ENCODE assay signal across 8 mouse cellular contexts in the genomic region with DNA sequence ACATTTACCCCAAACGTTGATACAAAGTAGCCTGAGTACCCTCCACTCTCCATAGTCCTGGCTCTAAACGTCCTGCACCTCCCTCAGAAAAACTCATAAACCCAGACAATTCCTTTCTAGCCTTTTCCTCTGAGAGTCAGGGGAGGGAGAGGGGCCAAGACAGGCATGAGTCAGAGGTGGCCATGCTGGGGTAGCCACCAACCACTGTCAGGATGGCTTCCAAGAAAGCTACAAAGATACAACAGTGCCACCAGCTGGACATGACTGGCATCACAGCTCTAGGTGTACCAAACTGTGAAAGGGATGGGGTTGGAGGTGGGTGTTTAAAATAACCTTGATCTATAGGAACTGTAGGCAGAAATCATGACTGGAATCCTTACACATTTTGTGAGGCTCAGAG.
DNase-seq lines count a peak whose midpoint lies in the region; ATAC-seq and TF ChIP-seq lines count a peak whose summit lies in the region.

No protein-coding gene starts in this region.

- no peak overlapping the region for H3K27ac ChIP-seq in forebrain, embryonic 10.5 days
- H3K27ac ChIP-seq in forebrain, embryonic 13.5 days: no peak overlapping the region
- peak overlapping the region; percentile 23; the same call in 1 of the 2 replicates for H3K27ac ChIP-seq in heart, postnatal 0 days (ENCODE audit: low read depth)
- H3K27ac ChIP-seq in liver, embryonic 14.5 days: no peak overlapping the region

- H3K4me1 ChIP-seq in forebrain, embryonic 10.5 days: peaks cover 35% of the 10 kb centered on the region
- H3K4me1 ChIP-seq in forebrain, embryonic 13.5 days: peaks cover 6% of the 10 kb centered on the region; the same call in 1 of the 2 replicates
- peaks cover 50% of the 10 kb centered on the region for H3K4me1 ChIP-seq in heart, postnatal 0 days (ENCODE audit: control insufficient read depth, insufficient read depth)
- H3K4me1 ChIP-seq in liver, embryonic 14.5 days (replicated peaks; ENCODE audit: control insufficient read depth in 2 of 2, insufficient read depth in 2 of 2, low read length in 1 of 2): peaks cover 4 to 26% of the 10 kb centered on the region in 2 experiments

- no peak overlapping the region for H3K4me2 ChIP-seq in forebrain, embryonic 13.5 days
- no peak overlapping the region for H3K4me2 ChIP-seq in heart, postnatal 0 days (ENCODE audit: low read depth, low read length)
- no peak overlapping the region for H3K4me2 ChIP-seq in liver, embryonic 14.5 days (ENCODE audit: low read depth)

- H3K9ac ChIP-seq in forebrain, embryonic 13.5 days: no peak overlapping the region
- no peak overlapping the region for H3K9ac ChIP-seq in heart, postnatal 0 days (replicated peaks; ENCODE audit: low read depth, low read length)
- H3K9ac ChIP-seq in liver, embryonic 14.5 days (replicated peaks): no peak overlapping the region

- H3K4me3 ChIP-seq in forebrain, embryonic 10.5 days: no peak overlapping the region
- H3K4me3 ChIP-seq in forebrain, embryonic 13.5 days: no peak overlapping the region
- no peak overlapping the region for H3K4me3 ChIP-seq in heart, postnatal 0 days (ENCODE audit: low read depth, low read length)
- no peak overlapping the region for H3K4me3 ChIP-seq in liver, embryonic 14.5 days (ENCODE audit: insufficient read depth in 1 of 2, low read depth in 2 of 2, low read length in 2 of 2)

- no peak for TF ChIP-seq EP300 in heart, postnatal 0 days (IDR thresholded peaks at IDR 0.05; ENCODE audit: low read depth)
- no peak for TF ChIP-seq EP300 in liver, embryonic 14.5 days (IDR thresholded peaks at IDR 0.05; ENCODE audit: low read depth)

- no peaks in the 10 kb centered on the region for H3K9me3 ChIP-seq in forebrain, embryonic 10.5 days
- no peaks in the 10 kb centered on the region for H3K9me3 ChIP-seq in forebrain, embryonic 13.5 days (replicated peaks)
- H3K9me3 ChIP-seq in heart, postnatal 0 days (replicated peaks; ENCODE audit: control insufficient read depth, low read length): no peaks in the 10 kb centered on the region
- no peaks in the 10 kb centered on the region for H3K9me3 ChIP-seq in liver, embryonic 14.5 days (ENCODE audit: control insufficient read depth, low read length)

- peaks cover 11% of the 10 kb centered on the region; the same call in 1 of the 2 replicates for H3K36me3 ChIP-seq in forebrain, embryonic 10.5 days (replicated peaks)
- H3K36me3 ChIP-seq in forebrain, embryonic 13.5 days (ENCODE audit: poor library complexity, severe bottlenecking): 0 out of 2 replicates have a peak, but pooled peaks cover 5% of the 10 kb centered on the region
- peaks cover 66% of the 10 kb centered on the region for H3K36me3 ChIP-seq in heart, postnatal 0 days (replicated peaks; ENCODE audit: control insufficient read depth, insufficient read depth, low read length)
- H3K36me3 ChIP-seq in liver, embryonic 14.5 days (replicated peaks; ENCODE audit: control insufficient read depth, insufficient read depth, low read depth): peaks cover 18% of the 10 kb centered on the region

- WGBS in forebrain, embryonic 10.5 days: 52% methylated on average over 2 of the region's 2 CpGs
- WGBS in forebrain, embryonic 13.5 days: 56% methylated on average over 2 of the region's 2 CpGs
- WGBS in heart, postnatal 0 days: 46% methylated on average over 2 of the region's 2 CpGs
- WGBS in liver, embryonic 14.5 days (ENCODE audit: insufficient replicate concordance): 47% methylated on average over 2 of the region's 2 CpGs

- no peaks in the 10 kb centered on the region for H3K27me3 ChIP-seq in forebrain, embryonic 10.5 days (ENCODE audit: poor library complexity, severe bottlenecking)
- H3K27me3 ChIP-seq in forebrain, embryonic 13.5 days: no peaks in the 10 kb centered on the region
- no peaks in the 10 kb centered on the region for H3K27me3 ChIP-seq in heart, postnatal 0 days (ENCODE audit: control insufficient read depth, insufficient read depth, low read length)
- no peaks in the 10 kb centered on the region for H3K27me3 ChIP-seq in liver, embryonic 14.5 days (ENCODE audit: control insufficient read depth, insufficient read depth, low read length)

- peak; percentile 42 for DNase-seq in forebrain, embryonic 10.5 days (ENCODE audit: extremely low spot score, low spot score)
- DNase-seq in spleen, adult 12 weeks (ENCODE audit: low spot score): peak; percentile 14
- DNase-seq in spleen, postnatal 36 days (ENCODE audit: low spot score in 2 of 2): no peak
- peak; percentile 78 for DNase-seq in heart, postnatal 0 days (ENCODE audit: low spot score)
- DNase-seq in liver, embryonic 14.5 days (ENCODE audit: low read depth in 3 of 3, low spot score in 3 of 3): peak in 1 of 3 experiments; percentile 31
- DNase-seq in right cerebral cortex, postnatal 25 days: peak; percentile 45

- ATAC-seq in forebrain, embryonic 13.5 days: no peak; the same call in 1 of the 2 replicates
- ATAC-seq in common myeloid progenitor, adult 5-6 weeks (replicated peaks; ENCODE audit: low read depth, poor library complexity, severe bottlenecking): peak; percentile 60
- ATAC-seq in heart, postnatal 0 days (ENCODE audit: insufficient read depth, low read depth): no peak
- no peak for ATAC-seq in liver, embryonic 14.5 days (ENCODE audit: insufficient read depth)

- peak; percentile 81 for TF ChIP-seq CTCF in heart, postnatal 0 days (IDR thresholded peaks at IDR 0.05; ENCODE audit: low read depth)
- peak; percentile 81 for TF ChIP-seq CTCF in liver, embryonic 14.5 days (IDR thresholded peaks at IDR 0.05; ENCODE audit: low read depth)

Comparison
In these comparisons a context has a peak if more than half of its experiments do, and no peak if none do; other contexts are left out.
1. DNase-seq: peak in forebrain, embryonic 10.5 days (single experiment), spleen, adult 12 weeks (single experiment), heart, postnatal 0 days (single experiment) and right cerebral cortex, postnatal 25 days (single experiment); none in spleen, postnatal 36 days (0 of 2).